Mouse (Mus musculus) B cell, adult 67 days (primary cell): ENCODE results near the gene Zfp775. TPM values are rescaled to one million over a fixed set of nuclear protein-coding genes. Genes with fewer than 3 reads are reported as not detected.

Source experiments
- total RNA-seq, 2 experiments: library from RNA; stranded (reverse); gene quantifications; 4 replicates each; pipeline ENCODE4 v1.2.4; 2023

Zfp775 gene
- total RNA-seq = 1 to 10 TPM; 4.8 to 7.1 TPM

GRCm38 (mm10) chr6:48601271-48602079 lies at the start of gene Zfp775:
Gene Zfp775 (plus strand): TSS chr6:48602063.

DNA sequence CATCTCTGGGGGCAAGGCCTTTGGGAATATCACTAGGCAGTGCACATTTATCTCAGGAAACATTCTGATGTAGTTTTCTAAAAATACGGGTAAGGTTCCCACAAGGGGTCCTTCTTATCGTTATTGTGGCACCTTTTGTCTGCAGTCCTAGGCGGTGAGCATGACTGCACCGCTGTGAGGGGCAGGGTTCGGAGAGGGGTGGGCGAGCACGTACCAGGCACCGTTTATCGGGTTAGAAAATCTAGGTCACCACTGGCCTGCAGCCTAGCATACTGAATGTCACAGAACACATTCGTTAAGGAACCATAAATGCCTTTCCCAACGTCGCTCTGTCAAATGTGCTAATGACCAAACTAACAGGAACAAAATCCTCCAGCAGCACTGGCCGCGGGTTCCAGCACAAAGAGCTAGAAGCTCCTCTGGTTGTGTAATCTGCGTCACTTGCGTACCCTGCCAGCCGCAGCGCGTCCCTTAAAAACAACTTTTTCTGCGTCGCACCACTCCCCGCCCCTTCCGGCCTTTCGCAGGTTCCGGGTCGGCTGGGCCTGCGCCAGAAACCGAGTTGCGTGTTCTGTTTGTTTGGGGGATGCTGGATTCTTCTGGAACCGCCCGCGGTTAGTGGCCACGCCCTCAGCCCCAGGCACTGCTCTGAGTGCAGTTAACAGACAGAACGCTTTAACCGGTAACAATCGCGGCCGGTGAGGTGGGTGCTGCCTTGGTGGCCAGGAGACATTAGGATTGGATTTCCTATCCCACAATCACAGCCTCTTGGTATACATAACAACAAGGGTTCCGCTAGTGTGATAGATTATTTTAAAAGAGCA lies 47.4 kb upstream of the Zfp775 start, which contains the start of gene Lrrc61:
Gene Lrrc61 (plus strand): TSS at position 517 of the 824 bp plus-strand sequence.

DNA sequence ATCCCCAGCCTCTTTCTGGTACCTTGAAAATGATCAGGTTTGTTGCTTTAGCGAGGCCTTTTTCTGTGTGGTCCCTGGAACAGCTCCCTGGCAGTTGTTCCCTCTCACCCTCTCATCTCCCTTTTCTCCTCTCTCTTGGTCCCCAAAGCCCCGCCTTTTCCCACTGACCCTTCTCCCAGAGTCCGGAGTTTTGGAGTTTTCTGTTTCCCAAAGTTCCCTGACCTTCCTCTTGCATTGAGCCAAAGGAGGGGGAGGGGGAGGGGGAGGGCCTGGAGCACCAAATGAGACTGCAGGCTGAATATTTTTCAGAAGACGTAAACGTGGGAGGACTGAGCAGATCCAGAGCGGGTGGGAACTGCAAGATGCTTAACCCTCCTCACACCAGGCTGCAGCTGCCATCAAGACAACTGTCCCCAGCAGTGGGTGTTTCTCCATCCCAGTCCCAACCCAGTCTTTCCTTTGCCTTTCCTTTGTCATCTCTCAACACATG lies 29.2 kb upstream of the Zfp775 start, which contains the start of gene Rarres2:
Gene Rarres2 (minus strand): TSS at position 218 of the 490 bp plus-strand sequence.

DNA sequence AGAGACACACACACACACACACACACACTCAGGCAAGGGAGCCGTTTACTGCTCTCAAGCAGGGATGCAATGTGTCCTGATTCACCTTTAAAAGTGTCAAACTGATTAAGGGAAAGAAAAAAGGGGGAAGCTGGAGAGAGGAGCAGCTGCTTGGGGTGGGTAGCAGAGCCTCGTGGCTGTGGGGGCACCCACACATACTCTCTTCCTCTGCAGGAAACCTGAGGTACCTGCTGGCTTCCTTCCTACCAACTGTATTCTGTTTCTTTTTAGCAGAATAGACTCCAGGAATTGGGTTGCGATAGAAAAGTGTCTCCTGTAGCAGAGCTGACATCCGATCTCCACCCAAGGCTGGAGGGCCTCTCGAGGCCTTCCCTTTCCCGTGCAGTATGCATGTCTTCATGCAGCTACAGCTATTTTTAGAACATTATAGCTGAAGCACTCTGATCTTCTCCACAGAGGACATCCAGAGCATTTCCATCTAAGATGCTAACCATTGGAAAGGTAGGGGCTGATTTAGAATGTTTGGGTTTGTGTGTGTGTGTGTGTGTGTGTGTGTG lies 12.6 kb upstream of the Zfp775 start, which contains the start of gene Gm45021:
Gene Gm45021 (plus strand): TSS at position 417 of the 557 bp plus-strand sequence.

DNA sequence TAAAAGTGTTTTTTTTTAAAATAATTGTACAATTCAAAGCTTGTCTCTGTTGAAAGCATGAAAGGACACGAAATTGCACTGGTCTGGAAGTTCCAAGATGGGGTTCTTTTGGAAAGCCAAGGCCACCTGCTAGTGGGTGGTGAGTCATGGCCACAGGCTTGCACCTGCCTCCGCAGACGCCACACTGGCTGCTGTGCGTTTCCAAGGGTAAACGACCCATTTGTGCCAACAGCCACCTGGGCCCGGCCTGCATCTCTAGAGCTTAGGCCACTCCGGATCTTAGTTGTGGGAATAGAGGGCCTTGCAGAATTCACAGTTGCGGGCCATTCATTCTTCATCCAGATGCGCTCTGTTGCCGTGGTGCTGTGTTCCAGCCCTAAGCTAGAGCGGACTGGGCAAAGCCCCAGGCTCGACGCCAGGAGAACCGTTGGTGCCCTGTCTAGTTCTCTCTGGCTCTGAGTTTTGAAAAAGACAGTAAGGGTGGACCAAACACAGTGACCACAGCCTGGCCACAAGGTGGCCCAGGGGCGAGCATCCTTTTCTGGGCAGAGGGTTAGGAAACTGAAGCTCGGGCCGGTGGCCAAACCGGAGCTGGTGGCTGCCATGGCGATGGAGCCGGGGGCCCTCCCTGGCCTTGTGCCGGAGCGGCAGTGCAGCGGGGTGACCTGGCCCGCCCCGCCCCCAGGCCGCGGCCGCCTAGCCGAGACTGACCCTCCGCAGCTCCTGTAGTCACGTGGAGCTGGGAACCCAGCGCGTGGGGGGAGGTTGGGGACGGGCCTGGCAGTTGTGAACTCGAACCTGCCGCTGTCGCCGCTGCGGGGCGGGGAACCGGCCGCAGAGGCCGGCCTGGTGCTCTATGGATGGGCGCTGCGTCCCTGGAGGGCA lies 8.5 kb upstream of the Zfp775 start, which contains the start of the genes Repin1 and Gm44965:
Gene Repin1 (plus strand): TSS at position 726 of the 885 bp plus-strand sequence.
Gene Gm44965 (plus strand): TSS at position 784 of the 885 bp plus-strand sequence.

DNA sequence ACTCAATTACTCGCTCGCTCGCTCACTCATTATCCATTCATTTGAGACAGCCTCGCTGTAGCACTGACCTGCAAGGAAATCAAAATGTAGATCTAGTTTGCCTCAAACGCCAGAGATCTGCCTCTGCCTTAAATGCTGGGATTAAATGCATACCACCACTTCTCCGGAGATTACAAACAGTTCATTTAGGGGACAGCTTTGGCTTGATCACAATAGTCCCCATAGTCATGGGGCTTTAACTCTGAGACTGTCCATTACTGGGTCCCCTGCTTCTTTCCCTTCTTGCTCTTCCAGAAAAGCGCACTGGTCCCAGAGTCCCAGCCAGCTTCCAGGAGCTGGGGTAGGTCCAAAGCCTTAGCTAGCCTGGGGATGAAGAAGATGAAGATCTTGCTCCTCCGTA lies 24.6 kb downstream of the Zfp775 start, which contains the start of gene AI854703:
Gene AI854703 (plus strand): TSS at position 301 of the 400 bp plus-strand sequence.

DNA sequence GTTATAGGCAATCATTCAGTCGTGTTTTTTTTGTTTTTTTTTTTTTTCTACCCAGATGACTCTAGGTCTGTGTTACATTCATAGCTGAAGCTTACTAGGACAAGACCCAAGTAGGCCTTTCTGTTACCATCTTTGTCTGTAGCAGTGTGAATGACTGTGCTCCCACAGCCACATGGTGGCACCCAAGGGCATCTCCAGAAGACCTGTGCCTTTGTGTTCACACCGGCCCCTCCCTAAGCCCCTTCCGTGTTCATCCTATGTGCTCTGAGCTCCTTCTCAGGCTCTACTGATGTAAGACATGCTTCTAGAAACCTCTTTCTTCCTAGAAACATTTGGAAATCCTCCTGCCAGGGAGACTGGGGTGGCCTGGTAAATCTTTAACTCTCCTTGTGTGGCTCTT lies 45.1 kb downstream of the Zfp775 start, which contains the start of gene Gimap8:
Gene Gimap8 (plus strand): TSS at position 240 of the 400 bp plus-strand sequence.

Other genes with a start within 250 kb of the Zfp775 start
- gene Krba1, start 206.5 kb upstream of the Zfp775 start, total RNA-seq = 10 to 100 TPM; 21.9 to 34.4 TPM
- gene Zfp467, start 156.2 kb upstream of the Zfp775 start, total RNA-seq = 10 to 100 TPM in 1 of 2 experiments, 1 to 10 TPM in 1; 7.2 to 11.6 TPM
- under 1 TPM in 1 of 2 experiments, not detected in 1; 0.24 TPM for gene Sspo, start 153.8 kb upstream of the Zfp775 start, total RNA-seq
- gene Atp6v0e2, start 64.4 kb upstream of the Zfp775 start, total RNA-seq = under 1 TPM; 0.30 to 0.41 TPM
- 10 to 100 TPM; 45.3 to 55.6 TPM for gene Lrrc61, start 47.3 kb upstream of the Zfp775 start, total RNA-seq
- not detected for gene Rarres2, start 29.3 kb upstream of the Zfp775 start, total RNA-seq
- not detected for gene Gm45021, start 12.5 kb upstream of the Zfp775 start, total RNA-seq
- 1 to 10 TPM; 8.4 to 8.9 TPM for gene Repin1, start 8.2 kb upstream of the Zfp775 start, total RNA-seq
- not detected for gene Gm44965, start 8.1 kb upstream of the Zfp775 start, total RNA-seq
- gene AI854703, start 24.7 kb downstream of the Zfp775 start, total RNA-seq = under 1 TPM; 0.35 to 0.42 TPM
- 100 to 1,000 TPM; 137 to 176 TPM for gene Gimap8, start 45.2 kb downstream of the Zfp775 start, total RNA-seq
- 10 to 100 TPM; 75.8 to 78.6 TPM for gene Gimap9, start 74.1 kb downstream of the Zfp775 start, total RNA-seq
- 100 to 1,000 TPM; 146 to 200 TPM for gene Gimap4, start 82.5 kb downstream of the Zfp775 start, total RNA-seq
- 1,000 to 10,000 TPM; 1,476 to 1,529 TPM for gene Gimap6, start 106.2 kb downstream of the Zfp775 start, total RNA-seq
- gene Gm28053, start 116.5 kb downstream of the Zfp775 start, total RNA-seq = 10 to 100 TPM; 41.2 to 94.2 TPM
- gene Gimap7, start 116.6 kb downstream of the Zfp775 start, total RNA-seq = 100 to 1,000 TPM; 119 to 135 TPM
- gene Gimap1, start 137.0 kb downstream of the Zfp775 start, total RNA-seq = 100 to 1,000 TPM; 170 to 239 TPM
- gene Gimap5, start 144.1 kb downstream of the Zfp775 start, total RNA-seq = 100 to 1,000 TPM; 121 to 177 TPM
- 100 to 1,000 TPM; 216 to 241 TPM for gene Gimap3, start 168.8 kb downstream of the Zfp775 start, total RNA-seq
- gene Tmem176a, start 238.9 kb downstream of the Zfp775 start, total RNA-seq = 1 to 10 TPM in 1 of 2 experiments, under 1 TPM in 1; 0.71 to 1.7 TPM
- gene Tmem176b, start 239.4 kb downstream of the Zfp775 start, total RNA-seq = 1 to 10 TPM; 1.0 to 2.4 TPM